Mouse (Mus musculus): ENCODE measurements around the gene Nsd1.
A peak's percentile ranks its signal among the peaks of the same experiment; 100 is the strongest.
"Not testable (repeated sequence)": the region's sequence is repeated elsewhere in the genome, so short reads cannot be mapped to it uniquely, and the experiment has no call there.

The Nsd1 gene

GRCm38 (mm10) chr13:55190121-55190868 lies 19.3 kb upstream of the Nsd1 start:
- peak; percentile 97 for DNase-seq (ENCODE audit: low read depth)

GRCm38 (mm10) chr13:55191535-55191934 lies 18.0 kb upstream of the Nsd1 start:
- no peak for DNase-seq (ENCODE audit: low read depth)

GRCm38 (mm10) chr13:55202758-55203157 lies 6.8 kb upstream of the Nsd1 start:
- DNase-seq (ENCODE audit: low read depth) = not testable (repeated sequence)

GRCm38 (mm10) chr13:55203740-55204139 lies 5.8 kb upstream of the Nsd1 start:
- no peak for DNase-seq (ENCODE audit: low read depth)

GRCm38 (mm10) chr13:55204667-55205389 lies 4.8 kb upstream of the Nsd1 start:
- no peak for DNase-seq (ENCODE audit: low read depth)

GRCm38 (mm10) chr13:55205448-55206205 lies 4.0 kb upstream of the Nsd1 start:
- no peak for DNase-seq (ENCODE audit: low read depth)

GRCm38 (mm10) chr13:55208837-55209648 lies 539 bp upstream of the Nsd1 start:
- DNase-seq (ENCODE audit: low read depth) = no peak

- DNase-seq (ENCODE audit: low read depth) = no peak
Measured at GRCm38 (mm10) chr13:55210193-55210970, 800 bp downstream of the Nsd1 start.

GRCm38 (mm10) chr13:55210971-55211220 lies 1.3 kb downstream of the Nsd1 start:
- no peak for DNase-seq (ENCODE audit: low read depth)

GRCm38 (mm10) chr13:55211221-55212010 lies 1.8 kb downstream of the Nsd1 start:
- no peak for DNase-seq (ENCODE audit: low read depth)

GRCm38 (mm10) chr13:55212011-55212360 lies 2.4 kb downstream of the Nsd1 start:
- DNase-seq (ENCODE audit: low read depth) = peak; percentile 73

- peak; percentile 80 for DNase-seq (ENCODE audit: low read depth)
Measured at GRCm38 (mm10) chr13:55212361-55213137, 3.0 kb downstream of the Nsd1 start.

- no peak for DNase-seq (ENCODE audit: low read depth)
Measured at GRCm38 (mm10) chr13:55213138-55213806, 3.7 kb downstream of the Nsd1 start.

GRCm38 (mm10) chr13:55224364-55224763 lies 14.8 kb downstream of the Nsd1 start:
- DNase-seq (ENCODE audit: low read depth) = no peak

GRCm38 (mm10) chr13:55230701-55231100 lies 21.1 kb downstream of the Nsd1 start:
- DNase-seq (ENCODE audit: low read depth) = no peak

- no peak for DNase-seq (ENCODE audit: low read depth)
Measured at GRCm38 (mm10) chr13:55243205-55243604, 33.6 kb downstream of the Nsd1 start.

- no peak for DNase-seq (ENCODE audit: low read depth)
Measured at GRCm38 (mm10) chr13:55247293-55248030, 37.9 kb downstream of the Nsd1 start.

- no peak for DNase-seq (ENCODE audit: low read depth)
Measured at GRCm38 (mm10) chr13:55249246-55249645, 39.7 kb downstream of the Nsd1 start.

GRCm38 (mm10) chr13:55252820-55253219 lies 43.2 kb downstream of the Nsd1 start:
- no peak for DNase-seq (ENCODE audit: low read depth)
